Mouse (Mus musculus) neutrophil, adult 5-6 weeks (primary cell): ENCODE data around the gene Calm4. TPM values are rescaled to one million over a fixed set of nuclear protein-coding genes. Genes with fewer than 3 reads are reported as not detected.
A peak's percentile ranks its signal among the peaks of the same experiment; 100 is the strongest.

Experiments used
- ATAC-seq: fragments of 151-379, 151-347 bp; 2 replicates; pipeline ENCODE4 v1.8.0; 2017; ENCODE audit warnings: mild to moderate bottlenecking, moderate TSS enrichment; ENCODE audit not compliant: insufficient number of reproducible peaks, poor library complexity, low FRiP score, severe bottlenecking; ENCODE audit errors: extremely low read depth
- total RNA-seq: library from RNA; stranded (forward); fragments of 200-1000 nt; gene quantifications from 2 replicates; pipeline ENCODE4 v1.2.3, GENCODE M21; 2017

Calm4 gene
- total RNA-seq, 1 experiment from 2014 or later = not detected

- peak; percentile 59 for ATAC-seq
These were observed 16.2 kb downstream of the Calm4 start, which contains the start of gene Calm5 for GRCm38 (mm10) chr13:3853648-3854333. Gene Calm5, plus strand, starts transcription at chr13:3854173.

- ATAC-seq = no peak
These were observed 17.3 kb downstream of the Calm4 start for GRCm38 (mm10) chr13:3854856-3855255.

- ATAC-seq = no peak
These were observed 18.7 kb downstream of the Calm4 start for GRCm38 (mm10) chr13:3856252-3856651.

- no peak for ATAC-seq
These were observed 23.7 kb downstream of the Calm4 start for GRCm38 (mm10) chr13:3861251-3861650.

- ATAC-seq = no peak
These were observed 24.8 kb downstream of the Calm4 start for GRCm38 (mm10) chr13:3862325-3862724.

GRCm38 (mm10) chr13:3862922-3863580 lies 25.5 kb downstream of the Calm4 start:
- no peak for ATAC-seq

GRCm38 (mm10) chr13:3865648-3866354 lies 28.2 kb downstream of the Calm4 start:
- no peak for ATAC-seq

- no peak for ATAC-seq
These were observed 28.9 kb downstream of the Calm4 start for GRCm38 (mm10) chr13:3866355-3867052.

GRCm38 (mm10) chr13:3867158-3867557 lies 29.6 kb downstream of the Calm4 start:
- ATAC-seq = no peak

GRCm38 (mm10) chr13:3869901-3870300 lies 32.3 kb downstream of the Calm4 start:
- no peak for ATAC-seq

- no peak for ATAC-seq
These were observed 35.3 kb downstream of the Calm4 start for GRCm38 (mm10) chr13:3872832-3873231.

GRCm38 (mm10) chr13:3876448-3876847 lies 38.9 kb downstream of the Calm4 start:
- no peak for ATAC-seq

- ATAC-seq = no peak
These were observed 39.6 kb downstream of the Calm4 start for GRCm38 (mm10) chr13:3877185-3877584.

- ATAC-seq = no peak
These were observed 40.2 kb downstream of the Calm4 start for GRCm38 (mm10) chr13:3877679-3878220.

- ATAC-seq = no peak
These were observed 49.1 kb downstream of the Calm4 start for GRCm38 (mm10) chr13:3886663-3887062.
